Mouse (Mus musculus): ENCODE measurements around the gene Slc38a1.

Slc38a1 gene

DNA sequence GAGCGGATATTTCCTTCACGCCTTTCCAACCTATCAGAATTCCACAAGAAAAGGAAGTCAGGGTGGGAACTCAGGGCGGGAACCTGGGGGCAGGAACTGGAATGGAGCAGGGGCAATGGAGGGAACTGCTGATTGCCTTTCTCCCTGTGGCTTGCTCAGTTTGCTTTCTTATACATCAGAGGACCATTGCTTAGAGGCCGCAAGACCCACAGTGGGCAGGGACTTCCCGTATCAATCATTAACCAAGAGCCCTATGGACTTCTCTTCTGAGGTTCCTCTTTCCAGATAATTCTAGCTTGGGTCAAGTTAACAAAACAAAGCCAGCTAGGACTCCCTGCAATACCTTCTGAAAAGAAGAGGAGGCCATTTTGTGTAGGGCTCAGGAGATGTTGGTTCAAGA is 80.2 kb downstream of the Slc38a1 start:
- DNase-seq (ENCODE audit: low read depth in 2 of 2, low spot score in 2 of 2) = no peak

DNA sequence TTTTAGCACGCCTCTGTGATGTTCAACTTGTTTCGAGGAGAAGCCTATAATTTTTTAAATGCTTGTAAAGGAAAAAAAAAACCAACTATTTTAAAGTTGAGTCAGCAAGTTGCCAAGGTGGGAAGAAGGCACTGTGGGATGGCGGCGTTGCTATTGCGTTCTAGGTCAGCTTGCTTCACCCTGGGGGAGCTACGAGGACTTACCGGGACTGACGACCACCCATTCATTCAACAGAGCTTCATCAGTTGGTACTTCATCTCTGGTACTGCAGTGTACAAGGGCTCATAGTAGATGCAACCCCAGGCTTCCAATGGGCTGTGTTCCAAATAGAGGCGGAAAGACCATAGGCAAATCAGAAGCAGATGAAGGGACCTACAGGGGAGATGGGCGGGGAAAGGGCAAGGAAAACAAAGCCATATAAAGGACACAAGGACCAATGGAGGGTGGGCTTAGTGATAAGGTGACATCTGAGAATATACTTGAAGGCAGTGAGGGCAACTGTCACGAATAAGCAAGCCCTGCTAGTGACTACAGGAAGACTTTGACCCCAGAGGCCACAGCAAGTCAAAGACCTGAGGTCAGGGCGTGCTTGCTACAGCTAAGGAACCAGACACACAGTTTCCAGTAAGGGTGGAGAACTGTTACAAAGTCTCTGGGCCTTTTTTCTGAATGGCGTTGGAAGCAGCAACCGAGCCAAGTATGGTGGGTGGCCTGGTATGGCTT is 82.0 kb downstream of the Slc38a1 start:
- DNase-seq (ENCODE audit: low read depth in 2 of 2, low spot score in 2 of 2) = no peak

DNA sequence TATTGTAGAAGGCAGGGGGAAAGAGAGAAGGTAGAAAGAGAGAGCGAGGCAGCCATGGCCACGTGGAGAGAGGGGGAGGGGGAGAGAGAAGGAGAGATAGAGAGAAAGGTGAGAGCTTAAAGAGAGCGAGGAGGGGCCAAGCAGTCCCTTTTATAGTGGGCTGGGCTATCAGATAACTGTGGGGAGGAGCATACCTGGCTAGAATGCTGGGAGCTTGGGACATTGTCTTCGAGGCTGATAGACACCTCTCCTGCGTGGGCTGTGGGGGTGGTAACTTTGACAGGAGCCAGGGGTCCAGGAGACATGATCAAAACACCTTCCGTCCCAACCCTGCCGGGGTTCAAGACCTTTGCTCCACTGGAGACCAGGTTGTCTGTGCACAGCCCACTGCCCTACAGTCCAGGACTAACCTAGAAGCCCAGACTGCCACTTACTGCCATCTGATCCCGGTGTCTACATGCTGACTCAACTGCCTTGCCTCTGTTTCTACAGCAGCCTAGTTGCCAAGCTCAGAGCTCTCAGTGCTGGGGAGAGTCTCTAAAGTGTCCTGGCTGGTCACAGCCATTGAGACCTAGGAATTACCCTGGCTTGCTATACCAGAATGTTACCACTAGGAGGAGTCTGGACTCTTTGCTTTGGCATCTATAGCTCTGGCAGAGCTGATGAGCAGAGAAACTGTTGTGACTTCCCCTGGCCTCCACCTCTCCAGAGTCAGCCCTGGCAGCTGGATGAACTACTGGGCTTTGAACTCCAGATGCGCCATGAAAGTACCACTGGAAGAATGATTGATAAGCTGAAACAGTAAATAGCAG is 90.9 kb downstream of the Slc38a1 start:
- DNase-seq (ENCODE audit: low read depth in 2 of 2, low spot score in 2 of 2) = peak; percentile 58 to 73

DNA sequence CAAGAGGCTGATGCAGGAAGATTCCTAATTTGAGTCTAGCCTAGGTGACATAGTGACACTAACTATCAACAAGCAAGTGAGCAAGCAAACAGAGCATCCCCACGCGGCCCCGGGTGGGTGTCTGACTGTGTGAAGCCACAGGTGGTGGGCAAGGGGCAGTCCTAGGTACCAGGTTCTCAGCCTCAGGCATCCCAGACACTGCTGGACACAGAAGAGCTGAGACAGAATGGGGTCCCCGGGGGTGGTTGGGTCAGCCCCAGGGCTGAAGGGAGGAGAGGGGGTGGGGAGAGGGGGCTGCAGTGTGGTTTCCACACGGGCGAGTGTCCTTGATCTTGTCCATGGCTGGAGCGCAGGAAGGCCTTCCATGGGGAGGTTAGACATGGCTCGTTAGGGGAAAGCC is 91.6 kb downstream of the Slc38a1 start:
- no peak for DNase-seq (ENCODE audit: low read depth in 2 of 2, low spot score in 2 of 2)

DNA sequence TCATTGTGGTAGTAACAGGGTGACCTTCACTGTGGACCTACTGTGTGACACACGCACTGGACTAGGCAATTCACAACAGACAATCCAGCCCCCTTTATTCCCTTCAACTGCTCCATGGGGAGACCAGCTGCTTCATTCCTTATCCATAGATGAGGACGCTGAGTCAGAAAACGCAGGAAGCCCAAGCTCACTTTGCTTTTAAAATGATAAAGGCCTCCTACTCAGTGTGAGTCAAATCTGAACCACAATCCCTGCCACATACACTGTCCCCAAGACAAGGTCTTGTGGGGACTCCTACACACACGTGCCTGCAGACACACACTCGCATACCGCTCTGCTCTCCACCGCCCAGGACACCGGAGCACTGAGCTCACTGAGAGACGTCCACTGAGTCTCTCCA is 94.3 kb downstream of the Slc38a1 start:
- no peak for DNase-seq (ENCODE audit: low read depth in 2 of 2, low spot score in 2 of 2)

DNA sequence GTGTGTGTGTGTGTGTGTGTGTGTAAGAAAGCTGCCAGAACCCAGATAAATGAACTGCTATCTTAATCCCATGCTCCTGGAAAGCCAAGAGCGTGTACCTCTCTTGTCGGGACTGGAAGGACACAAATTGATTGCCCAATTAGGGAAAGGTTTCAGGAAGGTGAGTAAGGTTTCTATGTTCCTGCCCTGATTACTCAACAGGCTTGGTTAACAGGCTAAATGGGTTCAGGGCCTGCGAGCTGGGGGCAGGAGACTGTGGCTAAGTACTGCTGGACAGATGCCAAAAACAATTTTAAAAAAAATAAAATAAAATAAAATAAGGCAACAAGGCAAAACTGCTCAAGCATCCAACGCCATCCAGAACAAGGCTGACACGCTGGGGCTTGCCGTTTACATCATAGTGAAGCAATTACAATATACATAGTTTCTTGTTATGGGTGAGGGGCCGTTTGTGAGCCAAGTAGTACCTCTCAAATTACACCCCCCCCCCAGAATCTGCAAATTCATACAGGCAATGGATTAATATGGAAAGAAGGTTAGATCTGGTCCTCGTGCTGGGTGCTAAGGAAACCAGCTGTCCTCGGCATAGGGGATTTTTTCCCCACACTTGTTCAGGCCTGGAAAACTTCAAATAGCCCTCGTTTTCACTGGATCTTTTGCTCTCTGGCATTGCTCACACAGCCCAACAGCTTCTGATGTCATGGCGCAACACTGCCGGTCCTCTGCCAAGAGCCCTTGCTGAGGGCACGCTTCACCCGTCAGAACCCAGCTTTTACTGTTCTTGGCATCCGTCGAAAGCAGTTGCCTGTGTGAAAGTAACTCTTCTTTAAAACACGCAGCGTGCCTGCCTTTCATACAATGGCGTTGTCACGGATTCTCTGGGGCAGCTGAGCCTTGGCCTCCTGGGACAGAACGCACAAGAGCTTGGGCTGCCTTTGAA is 95.2 kb downstream of the Slc38a1 start:
- no peak for DNase-seq (ENCODE audit: low read depth in 2 of 2, low spot score in 2 of 2)

DNA sequence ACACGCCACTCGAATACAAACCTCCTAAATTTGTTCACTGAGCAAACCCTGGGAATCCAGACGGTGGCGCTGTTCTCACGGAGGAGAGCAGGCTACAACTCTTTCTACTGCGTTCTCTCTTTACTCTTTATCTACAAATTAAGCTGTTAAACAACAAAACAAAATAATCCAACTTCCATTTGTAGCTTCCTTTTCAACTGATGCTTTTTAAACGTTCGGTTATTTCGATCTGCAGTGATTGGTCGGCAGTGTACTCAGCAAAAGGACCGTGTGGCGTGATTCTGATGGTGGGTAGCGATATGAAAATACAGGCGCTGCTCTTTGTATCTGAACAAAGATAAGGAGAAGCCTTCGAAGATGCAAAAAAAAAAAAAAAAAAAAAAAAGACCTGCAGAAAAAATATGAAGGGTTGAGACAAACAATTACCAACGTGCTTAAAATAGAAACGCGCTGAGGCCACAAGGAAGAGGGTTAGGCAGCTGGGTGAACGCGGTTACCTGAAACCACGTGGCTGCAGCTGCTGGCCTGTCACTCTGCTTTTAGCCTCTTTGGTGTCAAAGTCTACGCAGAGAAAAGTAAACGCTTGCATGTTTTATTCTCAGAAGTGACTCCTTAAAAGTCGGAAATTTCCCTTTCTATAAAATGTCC is 99.4 kb downstream of the Slc38a1 start:
- peak; percentile 39 to 58 for DNase-seq (ENCODE audit: low read depth in 2 of 2, low spot score in 2 of 2)

DNA sequence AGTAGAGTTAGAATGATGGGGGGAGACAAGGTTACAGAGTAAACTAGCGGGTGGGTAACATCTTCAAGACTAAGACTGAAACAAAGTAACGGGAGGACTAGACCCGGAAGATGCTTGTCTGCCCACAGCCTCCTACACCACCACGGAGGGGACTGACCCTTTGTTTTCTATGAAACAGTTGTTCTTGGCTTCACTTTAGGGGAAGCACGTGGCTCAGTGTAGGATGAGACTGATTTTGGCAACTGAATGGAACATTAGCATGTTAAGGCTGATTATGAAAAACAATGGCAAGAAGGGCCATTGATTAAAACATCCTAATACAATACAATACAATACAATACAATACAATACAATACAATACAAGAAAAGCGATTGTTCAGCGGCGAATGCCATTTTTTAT is 100.6 kb downstream of the Slc38a1 start:
- DNase-seq (ENCODE audit: low read depth in 2 of 2, low spot score in 2 of 2) = no peak

DNA sequence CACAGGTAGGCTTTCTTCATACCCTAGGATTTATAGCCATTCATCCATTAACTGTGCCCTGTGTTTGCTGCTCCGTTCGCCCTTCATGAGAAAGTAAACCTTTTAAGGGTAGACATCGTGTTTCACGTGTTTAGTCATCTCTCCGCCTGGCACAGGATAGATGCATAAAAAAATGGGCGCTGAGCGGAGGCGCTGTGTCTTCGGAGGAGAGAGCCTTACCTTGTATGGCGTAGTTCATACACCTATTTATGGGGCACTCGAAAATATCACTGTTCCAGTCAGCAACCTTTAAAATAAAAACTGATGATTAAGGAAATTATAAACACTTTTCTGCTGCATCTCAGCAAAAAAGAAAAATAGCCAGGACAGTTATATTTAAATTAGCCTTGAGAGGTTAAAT is 105.4 kb downstream of the Slc38a1 start:
- no peak for DNase-seq (ENCODE audit: low read depth in 2 of 2, low spot score in 2 of 2)

DNA sequence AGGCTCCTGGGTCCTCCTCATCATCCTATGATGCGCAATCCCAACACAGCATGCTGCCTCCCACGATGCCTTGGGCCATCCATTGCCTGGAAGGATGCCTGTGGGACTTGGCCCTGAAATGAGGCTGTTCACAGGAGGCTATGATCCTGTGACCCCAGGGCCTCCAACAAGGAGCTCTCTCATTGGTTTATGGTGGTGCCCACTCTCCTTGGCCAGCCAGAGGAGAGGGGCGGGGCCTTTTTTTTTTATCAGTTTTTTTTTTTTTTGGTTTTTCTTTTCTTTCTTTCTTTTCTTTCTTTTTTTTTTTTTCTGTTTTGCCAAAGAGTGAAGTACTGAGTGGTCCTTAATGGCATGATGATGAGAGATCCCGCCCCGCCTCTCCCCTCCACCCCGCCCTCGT is 106.3 kb downstream of the Slc38a1 start:
- DNase-seq (ENCODE audit: low read depth in 2 of 2, low spot score in 2 of 2) = no peak

DNA sequence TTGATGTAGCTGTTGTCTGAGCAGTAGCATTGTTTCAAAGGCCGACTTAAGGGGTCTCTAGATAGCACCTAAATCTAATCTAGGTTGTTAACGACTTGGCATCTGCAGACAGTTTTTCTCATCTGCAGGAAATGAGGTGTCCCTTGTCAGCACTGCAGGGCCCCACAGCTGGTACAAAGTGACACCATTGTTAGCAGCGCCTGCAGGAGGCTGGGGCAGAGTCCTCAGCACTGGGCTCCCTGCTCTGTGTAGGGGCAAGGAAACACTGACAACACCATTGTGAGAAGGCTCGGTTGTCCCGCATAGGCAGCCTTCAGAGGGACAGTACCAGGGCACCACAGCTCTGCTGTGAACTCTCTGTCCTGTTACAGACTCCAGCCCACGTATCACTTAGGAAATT is 115.0 kb downstream of the Slc38a1 start:
- DNase-seq (ENCODE audit: low read depth in 2 of 2, low spot score in 2 of 2) = no peak

DNA sequence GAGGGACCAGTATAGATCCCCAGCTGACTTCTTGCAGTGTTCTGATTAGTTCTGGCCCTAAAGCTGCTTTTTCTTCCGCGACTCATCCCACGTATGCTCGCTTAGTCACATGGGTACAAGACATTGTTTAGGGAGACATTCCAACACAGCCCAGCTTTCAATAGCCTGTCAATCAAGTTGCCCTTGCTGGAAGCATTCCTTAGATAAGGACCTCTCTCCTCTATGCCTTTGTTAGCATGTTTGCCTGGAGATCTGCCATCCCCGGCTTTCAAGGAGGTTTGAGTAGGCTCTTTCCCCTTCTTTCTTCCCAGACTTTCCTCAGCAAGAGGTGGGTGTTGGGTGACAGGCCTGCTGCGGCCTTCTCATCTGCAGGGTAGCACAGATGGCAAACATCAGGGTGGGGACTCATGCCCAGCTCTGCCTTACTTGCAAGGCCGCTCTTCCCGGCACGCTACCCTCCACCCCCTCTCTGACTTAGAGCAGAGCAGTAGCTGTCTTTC is 118.4 kb downstream of the Slc38a1 start:
- no peak for DNase-seq (ENCODE audit: low read depth in 2 of 2, low spot score in 2 of 2)

Data from CD8-positive naive resting alpha-beta T cell, adult 2 months (primary cell).